Mouse (Mus musculus): ENCODE measurements around the gene Csf1. TPM values are rescaled to one million over a fixed set of nuclear protein-coding genes. Genes with fewer than 3 reads are reported as not detected.

The Csf1 gene
- polyA plus RNA-seq, 1 experiment from 2014 or later, result 7.8 TPM

- Histone ChIP-seq H3K9me3 (replicated peaks; ENCODE audit: low read length) (no peaks in the 10 kb centered on the region), H3K4me2 (ENCODE audit: low read length) (no peak overlapping the region), H3K4me1 (replicated peaks; ENCODE audit: insufficient read depth, low read length) (peaks cover 18% of the 10 kb centered on the region), H3K27me3 (ENCODE audit: insufficient read depth, low read length) (no peaks in the 10 kb centered on the region), H3K4me3 (replicated peaks; ENCODE audit: low read depth, low read length) (no peak overlapping the region), H3K9ac (ENCODE audit: low read depth, low read length) (no peak overlapping the region), H3K36me3 (ENCODE audit: insufficient read depth, low read length) (peaks cover 4% of the 10 kb centered on the region; the same call in 1 of the 2 replicates), H3K27ac (no peak overlapping the region)
- 88% methylated on average over 5 of the region's 5 CpGs for WGBS
- ATAC-seq (replicated peaks; ENCODE audit: low FRiP score, low read depth) (no peak), DNase-seq (ENCODE audit: low spot score) (no peak)
- TF ChIP-seq CTCF (IDR thresholded peaks at IDR 0.05; ENCODE audit: low read depth), result no peak
Measured at GRCm38 (mm10) chr3:107755702-107756480, 4.4 kb downstream of the Csf1 start.

GRCm38 (mm10) chr3:107754632-107755031, 5.6 kb downstream of the Csf1 start:
- peak; percentile 74 for DNase-seq (ENCODE audit: low spot score)

GRCm38 (mm10) chr3:107751607-107752006, 8.7 kb downstream of the Csf1 start:
- Histone ChIP-seq H3K9ac (ENCODE audit: low read depth, low read length) (no peak overlapping the region), H3K27ac (no peak overlapping the region), H3K9me3 (replicated peaks; ENCODE audit: low read length) (no peaks in the 10 kb centered on the region), H3K4me3 (replicated peaks; ENCODE audit: low read depth, low read length) (no peak overlapping the region), H3K4me2 (ENCODE audit: low read length) (no peak overlapping the region), H3K4me1 (replicated peaks; ENCODE audit: insufficient read depth, low read length) (no peaks in the 10 kb centered on the region), H3K27me3 (ENCODE audit: insufficient read depth, low read length) (no peaks in the 10 kb centered on the region), H3K36me3 (ENCODE audit: insufficient read depth, low read length) (peaks cover 17% of the 10 kb centered on the region; the same call in 1 of the 2 replicates)
- 61% methylated on average over 3 of the region's 3 CpGs for WGBS
- no peak for ATAC-seq (replicated peaks; ENCODE audit: low FRiP score, low read depth)
- no peak for TF ChIP-seq CTCF (IDR thresholded peaks at IDR 0.05; ENCODE audit: low read depth)
- no peak for DNase-seq (ENCODE audit: low spot score)

More at GRCm38 (mm10) chr3:107754632-107755031, 5.6 kb downstream of the Csf1 start:
- H3K4me2 ChIP-seq (ENCODE audit: low read length), result no peak overlapping the region
- H3K9me3 ChIP-seq (replicated peaks; ENCODE audit: low read length), result no peaks in the 10 kb centered on the region
- no peak for ATAC-seq (replicated peaks; ENCODE audit: low FRiP score, low read depth)
- WGBS, result 59% methylated on average over 3 of the region's 3 CpGs
- H3K36me3 ChIP-seq (ENCODE audit: insufficient read depth, low read length), result peaks cover 10% of the 10 kb centered on the region; the same call in 1 of the 2 replicates
- peaks cover 17% of the 10 kb centered on the region for H3K4me1 ChIP-seq (replicated peaks; ENCODE audit: insufficient read depth, low read length)
- no peaks in the 10 kb centered on the region for H3K27me3 ChIP-seq (ENCODE audit: insufficient read depth, low read length)
- no peak overlapping the region for H3K9ac ChIP-seq (ENCODE audit: low read depth, low read length)
- peak; percentile 82 for TF ChIP-seq CTCF (IDR thresholded peaks at IDR 0.05; ENCODE audit: low read depth)
- no peak overlapping the region for H3K4me3 ChIP-seq (replicated peaks; ENCODE audit: low read depth, low read length)
- H3K27ac ChIP-seq, result no peak overlapping the region

- no peaks in the 10 kb centered on the region for H3K27me3 ChIP-seq (ENCODE audit: insufficient read depth, low read length)
- ATAC-seq (replicated peaks; ENCODE audit: low FRiP score, low read depth), result no peak
- no peaks in the 10 kb centered on the region for H3K9me3 ChIP-seq (replicated peaks; ENCODE audit: low read length)
- no peak overlapping the region for H3K9ac ChIP-seq (ENCODE audit: low read depth, low read length)
- H3K4me1 ChIP-seq (replicated peaks; ENCODE audit: insufficient read depth, low read length), result no peaks in the 10 kb centered on the region
- H3K4me3 ChIP-seq (replicated peaks; ENCODE audit: low read depth, low read length), result no peak overlapping the region
- 67% methylated on average over 9 of the region's 9 CpGs for WGBS
- H3K36me3 ChIP-seq (ENCODE audit: insufficient read depth, low read length), result peaks cover 17% of the 10 kb centered on the region; the same call in 1 of the 2 replicates
- no peak for DNase-seq (ENCODE audit: low spot score)
- no peak for TF ChIP-seq CTCF (IDR thresholded peaks at IDR 0.05; ENCODE audit: low read depth)
- no peak overlapping the region for H3K27ac ChIP-seq
- no peak overlapping the region for H3K4me2 ChIP-seq (ENCODE audit: low read length)
Measured at GRCm38 (mm10) chr3:107750775-107751540, 9.3 kb downstream of the Csf1 start.

- no peaks in the 10 kb centered on the region for H3K4me1 ChIP-seq (replicated peaks; ENCODE audit: insufficient read depth, low read length)
- WGBS, result 79% methylated on average over 4 of the region's 4 CpGs
- DNase-seq (ENCODE audit: low spot score) (no peak), ATAC-seq (replicated peaks; ENCODE audit: low FRiP score, low read depth) (no peak)
- no peak overlapping the region for H3K4me2 ChIP-seq (ENCODE audit: low read length)
- peaks cover 17% of the 10 kb centered on the region; the same call in 1 of the 2 replicates for H3K36me3 ChIP-seq (ENCODE audit: insufficient read depth, low read length)
- no peaks in the 10 kb centered on the region for H3K9me3 ChIP-seq (replicated peaks; ENCODE audit: low read length)
- H3K4me3 ChIP-seq (replicated peaks; ENCODE audit: low read depth, low read length), result no peak overlapping the region
- no peak for TF ChIP-seq CTCF (IDR thresholded peaks at IDR 0.05; ENCODE audit: low read depth)
- H3K27ac ChIP-seq, result no peak overlapping the region
- no peak overlapping the region for H3K9ac ChIP-seq (ENCODE audit: low read depth, low read length)
- no peaks in the 10 kb centered on the region for H3K27me3 ChIP-seq (ENCODE audit: insufficient read depth, low read length)
Measured at GRCm38 (mm10) chr3:107749446-107749845, 10.8 kb downstream of the Csf1 start.

GRCm38 (mm10) chr3:107748260-107748955, 11.9 kb downstream of the Csf1 start:
- Histone ChIP-seq H3K27ac (no peak overlapping the region), H3K36me3 (ENCODE audit: insufficient read depth, low read length) (peaks cover 17% of the 10 kb centered on the region; the same call in 1 of the 2 replicates), H3K9ac (ENCODE audit: low read depth, low read length) (no peak overlapping the region), H3K4me1 (replicated peaks; ENCODE audit: insufficient read depth, low read length) (0 out of 2 replicates have a peak, but pooled peaks cover 4% of the 10 kb centered on the region), H3K4me2 (ENCODE audit: low read length) (no peak overlapping the region), H3K4me3 (replicated peaks; ENCODE audit: low read depth, low read length) (no peak overlapping the region), H3K9me3 (replicated peaks; ENCODE audit: low read length) (no peaks in the 10 kb centered on the region), H3K27me3 (ENCODE audit: insufficient read depth, low read length) (no peaks in the 10 kb centered on the region)
- DNase-seq (ENCODE audit: low spot score), result no peak
- 84% methylated on average over 14 of the region's 14 CpGs for WGBS
- ATAC-seq (replicated peaks; ENCODE audit: low FRiP score, low read depth), result no peak
- TF ChIP-seq CTCF (IDR thresholded peaks at IDR 0.05; ENCODE audit: low read depth), result peak; percentile 47

Measured in kidney, postnatal 0 days (tissue).